Mouse (Mus musculus) liver, embryonic 14.5 days (tissue): ENCODE measurements around the gene Col18a1. TPM values are rescaled to one million over a fixed set of nuclear protein-coding genes. Genes with fewer than 3 reads are reported as not detected.

ENCODE experiments used
- ATAC-seq: fragments of 200-750 bp; cut with Nextera tagmentation; 2 replicates; pipeline ENCODE4 v1.8.0; 2017; ENCODE audit warnings: moderate number of reproducible peaks, mild to moderate bottlenecking, moderate library complexity; ENCODE audit not compliant: insufficient read depth
- DNase-seq, 3 experiments: peaks; one replicate each; pipeline ENCODE4 v3.0.0-alpha.2; 2012 to 2013; ENCODE audit warnings: low read depth in 3 of 3, low spot score in 3 of 3
- H3K27ac ChIP-seq: fragments of 300-500 bp; sonication (generic); 2 replicates; pipeline ENCODE4 v1.5.1; 2014; ENCODE audit warnings: moderate library complexity, mild to moderate bottlenecking, control low read depth, inconsistent platforms
- H3K27me3 ChIP-seq: fragments of 300-500 bp; sonication (generic); 2 replicates; pipeline ENCODE4 v1.6.1; 2014; ENCODE audit warnings: mild to moderate bottlenecking, low read length, moderate library complexity; ENCODE audit not compliant: control insufficient read depth, insufficient read depth
- H3K36me3 ChIP-seq: fragments of 300-500 bp; sonication (generic); replicated peaks from 2 replicates; pipeline ENCODE4 v1.6.1; 2014; ENCODE audit warnings: low read depth; ENCODE audit not compliant: control insufficient read depth, insufficient read depth
- H3K4me1 ChIP-seq, 2 experiments: fragments of 200-500 bp in 1 of 2; fragments of 300-500 bp in 1 of 2; sonication (generic) in 1 of 2; replicated peaks; 2 replicates each; pipeline ENCODE4 v1.6.1; 2012 to 2014; ENCODE audit warnings: antibody characterized with exemption in 1 of 2, inconsistent platforms in 1 of 2, low read length in 1 of 2; ENCODE audit not compliant: control insufficient read depth in 2 of 2, insufficient read depth in 2 of 2
- H3K4me2 ChIP-seq: fragments of 300-500 bp; sonication (generic); 2 replicates; pipeline ENCODE4 v1.6.1; 2014; ENCODE audit warnings: low read depth, mild to moderate bottlenecking, control low read depth, moderate library complexity
- H3K4me3 ChIP-seq, 2 experiments: fragments of 200-500 bp in 1 of 2; fragments of 300-500 bp in 1 of 2; sonication (generic) in 1 of 2; 2 replicates each; pipeline ENCODE4 v1.5.1; 2012 to 2014; ENCODE audit warnings: low read depth in 2 of 2, low read length in 2 of 2, mild to moderate bottlenecking in 2 of 2, control low read depth in 1 of 2, inconsistent platforms in 1 of 2, moderate library complexity in 1 of 2; ENCODE audit not compliant: insufficient read depth in 1 of 2
- H3K9ac ChIP-seq: fragments of 300-500 bp; sonication (generic); replicated peaks from 2 replicates; pipeline ENCODE4 v1.6.1; 2014; ENCODE audit warnings: mild to moderate bottlenecking, control low read depth, moderate library complexity
- H3K9me3 ChIP-seq: fragments of 300-500 bp; sonication (generic); 2 replicates; pipeline ENCODE4 v1.6.1; 2016; ENCODE audit warnings: low read length, mixed read lengths; ENCODE audit not compliant: control insufficient read depth
- CTCF ChIP-seq: IDR thresholded peaks from 2 replicates; pipeline ENCODE4 v1.5.1; 2016; ENCODE audit warnings: antibody characterized with exemption, low read depth, control low read depth
- EP300 ChIP-seq: IDR thresholded peaks from 2 replicates; pipeline ENCODE4 v1.6.1; 2016; ENCODE audit warnings: antibody characterized with exemption, low read depth
- WGBS: fragments of 180-500 bp; shearing (Covaris S2); extraction: QIAGEN DNeasy Blood & Tissue Kit; methylation state at CpG from one replicate; pipeline ENCODE4 v1.1.7; 2014; ENCODE audit not compliant: insufficient replicate concordance; 5-methylcytosine and 5-hydroxymethylcytosine counted together
- polyA plus RNA-seq, 2 experiments: library from polyadenylated mRNA; depleted of rRNA in 1 of 2; stranded (reverse) in 1 of 2; unstranded in 1 of 2; fragments of >200 nt; fragmentation: Nextera tagmentation in 1 of 2; extraction: Ambion mirVana in 1 of 2; gene quantifications; 2 replicates each; pipeline versions ENCODE4 v1.2.1 to v1.2.3; 2012 to 2014

Col18a1 gene
- polyA plus RNA-seq, 2 experiments = 24.6 to 31.4 TPM

GRCm38 (mm10) chr10:77007433-77008108 lies 158.8 kb downstream of the Col18a1 start:
- no peak overlapping the region for H3K4me2 ChIP-seq
- no peak for DNase-seq
- no peaks in the 10 kb centered on the region for H3K9me3 ChIP-seq
- no peaks in the 10 kb centered on the region for H3K36me3 ChIP-seq
- 51% methylated on average over 8 of the region's 8 CpGs for WGBS
- peaks cover 0 to 10% of the 10 kb centered on the region in 2 experiments; a peak in 2 of 4 replicates for H3K4me1 ChIP-seq
- TF ChIP-seq EP300 (no peak), CTCF (no peak)
- H3K27me3 ChIP-seq = no peaks in the 10 kb centered on the region
- H3K9ac ChIP-seq = no peak overlapping the region
- no peak overlapping the region for H3K4me3 ChIP-seq
- peak; percentile 31; the same call in 1 of the 2 replicates for ATAC-seq
- no peak overlapping the region for H3K27ac ChIP-seq

DNA sequence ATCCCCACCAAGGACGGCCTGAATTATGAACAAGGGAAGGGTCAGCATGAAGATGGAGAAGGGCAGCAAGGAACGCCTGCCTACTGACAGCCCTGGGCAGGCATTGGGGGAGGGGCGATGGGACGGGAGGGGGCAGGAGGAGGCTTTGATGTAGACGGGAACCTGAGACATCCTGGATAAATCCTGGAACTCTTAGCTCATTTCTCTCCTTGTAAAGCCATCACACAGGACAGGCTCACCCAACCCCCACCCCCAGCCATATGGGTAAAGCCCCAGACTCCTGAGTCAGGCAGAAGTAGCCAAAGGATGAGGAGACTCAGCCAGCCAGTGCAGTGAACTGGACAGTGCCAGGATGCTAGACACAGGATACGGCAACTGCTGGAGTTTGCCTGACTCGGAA lies 161.4 kb downstream of the Col18a1 start:
- H3K27me3 ChIP-seq = no peaks in the 10 kb centered on the region
- ATAC-seq = no peak
- DNase-seq = no peak
- no peaks in the 10 kb centered on the region for H3K9me3 ChIP-seq
- no peak overlapping the region for H3K4me3 ChIP-seq
- no peak overlapping the region for H3K4me2 ChIP-seq
- WGBS = 35% methylated on average over 7 of the region's 7 CpGs
- no peak overlapping the region for H3K27ac ChIP-seq
- H3K9ac ChIP-seq = no peak overlapping the region
- no peaks in the 10 kb centered on the region for H3K36me3 ChIP-seq
- TF ChIP-seq EP300 = no peak
- no peak for TF ChIP-seq CTCF
- peaks cover 0 to 10% of the 10 kb centered on the region in 2 experiments; a peak in 2 of 4 replicates for H3K4me1 ChIP-seq

Other genes with a start within 250 kb of the Col18a1 start
- 1.8 and 2.0 TPM in 2 replicates for gene Pcbp3, start 204.7 kb downstream of the Col18a1 start, polyA plus RNA-seq (2012; rRNA removed)
- 2.6 and 2.9 TPM in 2 replicates for gene Pcbp3, start 204.7 kb downstream of the Col18a1 start, polyA plus RNA-seq (2014; fragmentation: Nextera tagmentation; extraction: Ambion mirVana)
- gene Slc19a1, start 134.3 kb downstream of the Col18a1 start, polyA plus RNA-seq (2012; rRNA removed) = 18.6 and 19.3 TPM in 2 replicates
- gene Slc19a1, start 134.3 kb downstream of the Col18a1 start, polyA plus RNA-seq (2014; fragmentation: Nextera tagmentation; extraction: Ambion mirVana) = 13.6 and 19.2 TPM in 2 replicates
- gene Pofut2, start 92.7 kb upstream of the Col18a1 start, polyA plus RNA-seq (2012; rRNA removed) = 12.9 and 14.7 TPM in 2 replicates
- gene Pofut2, start 92.7 kb upstream of the Col18a1 start, polyA plus RNA-seq (2014; fragmentation: Nextera tagmentation; extraction: Ambion mirVana) = 17.6 and 18.4 TPM in 2 replicates